Mouse (Mus musculus): ENCODE measurements around the gene Pou2f3. TPM values are rescaled to one million over a fixed set of nuclear protein-coding genes. Genes with fewer than 3 reads are reported as not detected.

Pou2f3 gene
- polyA plus RNA-seq, 1 experiment: not detected

DNA sequence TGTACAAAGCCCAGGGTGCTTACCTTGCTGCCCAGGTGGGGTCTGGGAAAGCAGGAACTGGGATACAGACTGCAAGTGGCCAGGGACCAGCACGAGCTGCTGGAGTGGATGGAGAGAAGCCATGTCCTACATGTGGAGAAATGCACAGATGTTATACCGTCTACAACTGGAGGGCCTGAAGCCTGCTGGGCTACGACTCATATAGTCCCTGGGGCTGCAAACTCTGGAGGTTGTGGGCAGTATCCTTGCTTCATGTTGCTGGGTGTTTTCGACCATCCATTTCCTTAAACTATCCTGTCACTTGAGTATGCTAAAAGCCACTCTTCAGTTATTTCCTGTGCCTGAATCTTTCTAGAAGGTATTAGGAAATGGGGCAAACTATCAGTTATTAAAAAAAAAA is 65.0 kb downstream of the Pou2f3 start:
- TF ChIP-seq GATA1 (IDR thresholded peaks at IDR 0.05; ENCODE audit: low read length): no peak

DNA sequence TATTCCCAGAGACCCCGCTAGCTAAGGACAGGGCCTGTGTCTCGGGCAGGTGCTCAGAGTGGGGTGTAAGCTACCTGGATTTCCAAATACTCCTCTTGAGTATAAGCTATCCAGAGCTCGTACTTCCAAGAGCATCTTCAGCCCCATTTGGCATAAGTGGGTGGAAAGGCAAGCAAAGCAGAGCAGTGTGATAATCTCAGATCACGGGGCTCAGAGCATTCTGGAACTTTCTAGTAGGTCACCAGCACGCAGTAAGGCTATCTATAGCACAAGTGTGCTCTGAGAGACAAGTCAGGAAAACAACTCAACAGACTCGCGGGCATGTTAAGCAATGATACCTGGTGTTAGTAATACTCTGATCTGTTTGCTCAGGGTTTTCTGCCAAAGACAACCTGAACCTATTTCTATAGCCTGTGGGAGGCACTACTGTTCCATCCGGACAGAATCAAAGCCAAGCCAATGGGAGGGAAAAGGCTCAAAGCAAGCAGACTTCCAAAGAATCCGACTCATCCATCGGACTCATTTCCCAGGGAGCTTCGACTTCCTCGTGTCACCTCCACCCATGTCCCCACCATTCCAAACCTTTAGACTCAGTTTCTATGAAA is 65.9 kb downstream of the Pou2f3 start:
- no peak for TF ChIP-seq GATA1 (IDR thresholded peaks at IDR 0.05; ENCODE audit: low read length)

DNA sequence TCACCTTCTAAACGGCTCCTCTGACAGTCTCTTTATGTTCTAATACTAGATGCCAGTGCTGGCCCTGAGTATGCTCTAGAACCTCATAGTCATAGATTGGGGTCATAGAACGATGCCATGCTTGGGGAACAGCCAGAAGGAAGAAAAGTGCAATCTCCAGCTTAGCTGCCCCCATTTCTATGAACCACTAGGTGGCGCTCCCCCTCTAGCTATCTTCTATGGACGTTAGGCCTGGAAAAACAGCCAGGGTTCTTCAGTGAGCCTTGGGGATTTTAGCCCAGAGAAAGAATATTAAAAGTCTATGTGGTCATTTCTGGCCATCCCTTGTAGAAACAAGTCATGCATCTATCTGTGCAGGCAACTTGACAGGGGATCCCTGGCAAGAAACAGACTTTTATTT is 68.3 kb downstream of the Pou2f3 start:
- no peak for TF ChIP-seq GATA1 (IDR thresholded peaks at IDR 0.05; ENCODE audit: low read length)

DNA sequence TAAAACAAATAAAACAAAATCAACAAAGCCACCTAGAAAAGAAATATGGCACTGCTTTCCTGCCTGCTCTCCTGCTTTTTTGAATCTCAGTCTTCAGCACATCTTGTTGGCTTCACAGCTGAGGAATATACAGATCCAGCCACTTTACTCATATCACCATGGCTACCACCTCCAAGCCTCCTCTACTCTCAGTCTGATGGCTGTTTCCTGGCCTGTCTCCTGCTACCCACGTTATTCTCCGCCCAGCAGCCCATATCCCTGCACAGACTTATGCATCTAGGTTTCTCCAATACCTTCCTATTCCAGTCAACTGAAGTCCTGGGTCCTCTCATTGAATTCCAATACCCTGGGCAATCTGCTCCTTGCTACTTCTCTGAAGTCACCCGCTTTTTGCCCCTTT is 76.6 kb downstream of the Pou2f3 start:
- no peak for TF ChIP-seq GATA1 (IDR thresholded peaks at IDR 0.05; ENCODE audit: low read length)

DNA sequence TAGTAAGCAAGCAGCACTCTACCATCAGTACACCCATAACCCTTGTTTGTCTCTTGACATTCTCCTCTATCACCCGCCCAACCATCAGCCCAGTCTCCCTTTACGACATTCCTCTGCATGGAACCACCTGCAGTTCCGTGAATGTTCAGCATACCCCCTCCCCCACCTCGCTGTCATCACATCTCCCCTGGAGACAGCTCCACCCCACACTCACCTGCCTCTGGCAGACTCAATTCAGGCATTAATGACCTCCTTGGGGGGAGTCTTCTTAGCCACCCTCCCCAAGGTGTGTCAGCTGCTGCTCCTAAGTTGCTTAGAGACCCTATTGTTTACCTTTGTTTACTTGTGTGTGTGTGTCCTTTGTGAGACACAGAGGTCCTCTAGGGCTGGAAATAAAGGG is 77.8 kb downstream of the Pou2f3 start:
- no peak for TF ChIP-seq GATA1 (IDR thresholded peaks at IDR 0.05; ENCODE audit: low read length)

DNA sequence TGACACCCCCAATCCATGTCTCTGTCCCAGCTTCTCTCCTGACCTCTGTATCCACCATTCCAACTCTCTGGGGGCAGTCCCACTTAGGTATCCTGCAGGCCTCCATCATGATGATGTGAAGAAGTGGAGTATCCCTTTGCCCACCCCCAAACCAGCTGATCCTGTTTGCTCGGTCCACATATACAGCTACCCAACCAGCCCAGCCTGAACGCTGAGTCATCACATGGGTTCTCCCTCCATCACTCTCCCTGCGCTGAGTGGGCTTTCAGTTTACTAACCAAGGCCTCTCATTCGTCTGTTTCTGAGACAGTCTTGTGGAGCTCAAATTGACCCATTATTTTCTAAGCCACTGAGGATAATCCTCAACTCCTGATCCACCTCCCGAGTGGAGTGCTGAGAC is 78.2 kb downstream of the Pou2f3 start:
- TF ChIP-seq GATA1 (IDR thresholded peaks at IDR 0.05; ENCODE audit: low read length): no peak

DNA sequence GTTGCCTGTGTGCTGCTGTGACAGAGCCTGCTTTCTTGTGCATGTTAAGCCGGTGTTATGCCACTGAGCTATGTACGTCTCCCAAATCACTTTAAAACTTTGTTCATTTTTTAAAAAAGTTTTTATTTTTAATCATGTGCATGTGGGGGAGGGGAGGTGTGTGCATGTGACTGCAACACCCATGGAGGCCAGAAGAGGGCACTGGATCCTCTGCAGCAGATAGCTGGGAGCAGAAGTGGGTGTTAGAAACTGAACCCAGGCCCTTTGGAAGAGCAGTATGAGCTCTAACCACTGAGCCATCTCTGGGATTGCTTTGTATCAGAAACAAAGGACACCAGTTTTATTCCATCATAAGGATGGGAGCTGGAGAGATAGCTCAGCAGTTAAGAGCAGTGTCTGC is 79.5 kb downstream of the Pou2f3 start:
- no peak for TF ChIP-seq GATA1 (IDR thresholded peaks at IDR 0.05; ENCODE audit: low read length)

DNA sequence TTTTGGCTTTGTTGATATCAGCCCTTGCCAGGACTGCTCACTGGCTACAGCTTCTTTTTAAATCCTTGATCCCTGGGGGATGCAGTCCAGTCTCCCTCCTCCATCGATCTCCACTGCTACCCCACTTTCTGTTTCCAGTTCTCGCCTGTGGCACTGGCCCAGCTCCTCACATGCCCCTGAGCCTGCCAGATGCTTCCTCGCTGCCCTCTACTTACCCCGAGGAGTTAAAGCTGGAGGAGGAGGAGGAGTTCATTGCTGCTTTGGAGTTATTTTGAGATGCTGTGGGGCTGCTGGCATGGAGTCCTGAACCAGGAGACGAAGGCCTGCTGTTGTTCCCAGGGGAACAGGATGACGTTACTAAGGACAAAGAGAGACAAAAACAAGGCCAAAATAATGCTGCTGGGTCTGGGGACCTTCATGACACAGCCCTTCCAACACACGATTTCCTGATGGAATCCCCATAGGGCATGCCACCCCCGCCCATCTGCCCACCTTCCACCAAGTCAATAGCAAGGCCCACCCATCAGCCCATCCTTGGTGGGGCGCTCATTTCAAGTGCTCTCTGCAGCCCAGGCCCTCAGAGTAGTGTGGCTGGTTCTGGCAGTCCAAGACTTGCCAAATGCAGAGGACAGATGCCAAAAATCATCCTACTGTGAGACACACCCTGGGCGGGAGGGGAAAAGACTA is 82.9 kb downstream of the Pou2f3 start:
- TF ChIP-seq GATA1 (IDR thresholded peaks at IDR 0.05; ENCODE audit: low read length): no peak

DNA sequence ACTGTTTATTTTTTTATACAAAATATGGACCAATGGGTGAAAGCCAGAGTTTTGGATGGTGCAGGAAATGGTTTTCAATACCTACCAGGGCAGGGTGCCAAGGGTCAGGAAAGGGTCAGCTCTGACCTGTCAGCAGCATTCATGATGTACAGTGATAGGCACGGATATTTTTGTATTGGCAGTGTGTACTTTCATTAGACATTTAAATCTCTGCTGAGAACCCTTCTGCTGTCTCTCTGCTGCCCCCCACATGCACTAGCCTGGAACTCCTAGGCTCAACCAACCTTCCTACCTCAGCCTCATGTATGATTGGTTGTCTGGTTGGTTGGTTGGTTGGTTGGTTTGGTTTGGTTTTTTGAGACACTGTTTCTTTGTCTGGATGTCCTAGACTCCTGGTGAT is 87.8 kb downstream of the Pou2f3 start:
- no peak for TF ChIP-seq GATA1 (IDR thresholded peaks at IDR 0.05; ENCODE audit: low read length)

DNA sequence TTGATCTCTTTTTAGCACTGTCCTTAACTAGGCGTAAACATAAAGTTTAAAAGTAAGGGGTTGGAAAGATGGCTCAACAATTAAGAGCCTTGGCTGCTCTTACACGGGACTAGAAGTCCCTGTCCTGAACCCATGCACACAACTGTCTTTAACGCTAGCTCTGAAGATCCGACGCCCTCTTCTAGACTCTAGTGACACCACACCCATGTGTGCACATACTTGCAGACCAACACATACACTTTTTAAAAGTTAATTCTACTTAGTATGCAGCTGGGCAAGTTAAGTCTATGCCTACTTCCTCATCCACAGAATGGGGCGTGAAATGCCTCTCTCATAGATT is 93.2 kb downstream of the Pou2f3 start:
- TF ChIP-seq GATA1 (IDR thresholded peaks at IDR 0.05; ENCODE audit: low read length): no peak

DNA sequence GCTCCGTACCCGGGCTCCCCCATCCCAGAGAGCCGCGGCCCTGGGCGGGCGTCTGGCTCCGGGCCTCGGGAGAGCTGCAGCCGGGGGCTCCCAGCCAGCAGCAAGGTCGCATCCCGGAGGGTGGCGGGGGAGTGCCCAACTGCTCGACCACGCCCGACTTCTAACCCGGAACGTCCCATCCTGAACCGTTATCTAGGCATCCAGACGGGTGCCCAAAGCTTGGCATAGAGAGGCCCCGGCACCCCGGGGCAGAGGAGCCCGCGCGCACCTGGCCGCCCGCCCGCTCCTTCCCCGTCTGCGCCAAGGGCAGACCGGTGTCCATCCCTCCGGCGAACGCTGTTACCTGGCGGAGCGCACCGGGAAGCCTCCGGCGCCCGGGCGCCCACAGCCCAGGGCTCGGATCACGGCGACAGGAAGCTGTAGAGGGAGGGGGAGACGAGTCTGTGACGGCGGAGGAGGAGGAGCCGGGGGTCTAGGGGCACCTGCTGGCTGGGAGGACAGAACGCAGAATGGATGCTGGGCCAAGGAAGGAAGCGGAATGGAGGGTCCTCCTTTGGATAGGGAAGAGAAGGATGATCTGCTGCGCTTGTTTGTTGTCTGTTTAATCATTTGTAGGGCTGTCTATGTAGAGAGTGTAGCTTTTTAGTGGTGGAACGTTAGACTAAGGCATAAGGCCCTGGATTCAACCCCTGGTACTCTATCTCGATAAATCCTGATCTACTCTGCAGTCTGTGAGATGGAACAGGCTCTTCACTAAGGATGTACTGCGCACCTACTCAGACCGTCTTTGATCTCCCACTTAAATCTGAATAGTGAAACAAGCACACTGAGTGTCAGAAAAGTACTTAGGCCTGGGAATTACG is 93.8 kb downstream of the Pou2f3 start, which contains the start of gene Tmem136:
Gene Tmem136, minus strand, starts transcription at position 437 of the 863 bp plus-strand sequence.
- TF ChIP-seq GATA1 (IDR thresholded peaks at IDR 0.05; ENCODE audit: low read length): no peak

DNA sequence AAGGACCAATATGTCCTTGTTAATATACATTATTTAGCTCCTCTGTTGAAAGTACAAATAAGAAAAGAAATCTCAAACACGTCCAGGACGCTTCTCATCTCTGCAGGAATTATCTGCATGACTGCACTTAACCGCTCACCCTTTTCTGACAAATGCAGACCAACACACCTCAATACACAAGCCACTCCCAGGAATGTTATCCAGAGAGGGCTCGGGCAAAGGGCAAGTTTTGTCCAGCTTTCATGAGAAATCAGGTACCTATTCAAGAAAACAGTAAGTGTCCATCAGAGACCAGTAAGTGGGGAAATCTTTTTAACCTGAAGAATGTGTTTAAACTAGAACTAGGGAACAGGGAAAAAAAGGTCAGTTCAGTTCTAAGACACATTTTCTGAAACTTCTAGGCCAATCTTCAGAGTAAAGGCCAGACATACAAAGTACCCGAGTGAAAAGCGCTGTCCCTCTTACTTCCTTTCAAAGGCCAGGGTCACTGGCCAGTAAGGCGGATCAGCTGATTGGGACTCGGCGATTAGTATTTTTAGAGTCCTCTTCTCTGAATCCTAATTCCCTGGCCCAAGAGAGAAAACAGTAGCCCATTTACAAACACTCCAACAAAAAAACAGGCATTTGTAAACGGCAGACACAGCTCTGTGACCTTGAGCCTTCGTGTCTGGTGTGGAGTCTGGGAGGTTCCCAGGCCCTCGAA is 94.6 kb downstream of the Pou2f3 start:
- no peak for TF ChIP-seq GATA1 (IDR thresholded peaks at IDR 0.05; ENCODE audit: low read length)

DNA sequence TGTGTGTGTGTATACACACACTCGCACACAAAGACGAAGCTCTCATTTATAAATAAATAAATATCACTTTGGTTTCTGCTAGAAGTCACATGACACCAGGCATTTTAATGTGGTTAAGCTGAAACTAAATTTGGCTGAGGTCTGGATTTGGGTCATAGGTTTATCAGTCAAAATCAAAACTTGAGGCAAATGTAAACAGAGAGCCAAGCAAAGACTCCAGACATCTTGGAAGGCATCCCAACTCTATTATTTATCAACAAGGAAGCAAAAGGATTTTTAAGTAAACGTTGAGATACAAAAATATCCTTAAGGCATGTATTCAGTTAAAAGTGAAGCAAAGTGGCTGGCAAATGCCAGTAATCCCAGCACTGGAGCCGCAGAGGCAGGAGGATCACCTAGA is 95.3 kb downstream of the Pou2f3 start:
- no peak for TF ChIP-seq GATA1 (IDR thresholded peaks at IDR 0.05; ENCODE audit: low read length)

DNA sequence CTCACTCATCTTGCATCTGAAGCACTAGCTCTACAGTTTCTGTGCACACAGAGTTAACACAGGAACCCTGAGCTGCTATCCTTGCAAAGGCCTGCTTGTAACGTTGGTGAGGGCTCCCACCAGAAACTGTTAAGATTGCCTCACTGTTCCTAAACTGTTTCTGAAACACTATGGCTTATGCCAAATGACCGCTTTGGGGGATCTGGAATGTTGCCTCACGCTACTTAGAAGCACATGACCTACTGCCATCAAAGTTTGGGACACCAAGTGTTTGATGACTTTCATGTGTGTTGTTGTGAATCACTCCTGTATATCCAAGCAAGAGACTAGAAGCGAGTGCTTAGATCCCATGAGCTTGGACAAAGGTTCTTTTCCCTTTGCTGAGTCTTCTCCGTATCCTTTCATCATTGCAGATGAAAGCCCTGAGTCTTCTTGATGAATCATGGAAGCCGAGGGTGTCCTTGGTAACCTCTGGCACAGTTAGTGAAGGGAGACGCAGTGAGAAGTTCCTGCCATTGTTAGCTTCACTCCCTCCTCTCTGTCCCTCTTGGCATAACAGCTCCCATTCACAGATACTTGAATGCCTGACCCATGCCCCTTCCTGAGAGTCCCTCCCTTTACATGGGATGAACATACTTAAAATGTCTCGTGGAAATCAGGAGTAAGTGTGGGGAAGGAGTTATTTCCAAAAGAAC is 99.7 kb downstream of the Pou2f3 start:
- no peak for TF ChIP-seq GATA1 (IDR thresholded peaks at IDR 0.05; ENCODE audit: low read length)

DNA sequence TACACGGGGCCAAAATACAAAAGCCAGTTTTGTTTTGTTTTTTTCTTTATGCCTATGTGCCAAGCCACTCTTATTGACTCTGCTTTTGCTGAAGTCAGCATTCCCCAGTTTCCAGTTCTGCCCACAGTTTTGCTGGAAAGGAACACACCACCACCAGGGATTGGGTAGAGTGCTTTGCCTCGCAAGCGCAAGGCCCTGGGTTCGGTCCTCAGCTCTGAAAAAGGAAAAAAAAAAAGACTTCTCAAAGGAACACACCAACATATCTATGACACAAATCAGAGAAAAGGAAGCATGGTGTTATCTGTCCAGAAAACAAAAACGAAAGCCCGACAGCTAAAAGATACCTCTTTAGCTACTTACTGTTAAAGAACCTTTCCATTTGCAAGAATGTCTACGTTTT is 101.0 kb downstream of the Pou2f3 start:
- no peak for TF ChIP-seq GATA1 (IDR thresholded peaks at IDR 0.05; ENCODE audit: low read length)
